Comparison of ENCODE assay signal across 28 mouse cellular contexts in the genomic region with DNA sequence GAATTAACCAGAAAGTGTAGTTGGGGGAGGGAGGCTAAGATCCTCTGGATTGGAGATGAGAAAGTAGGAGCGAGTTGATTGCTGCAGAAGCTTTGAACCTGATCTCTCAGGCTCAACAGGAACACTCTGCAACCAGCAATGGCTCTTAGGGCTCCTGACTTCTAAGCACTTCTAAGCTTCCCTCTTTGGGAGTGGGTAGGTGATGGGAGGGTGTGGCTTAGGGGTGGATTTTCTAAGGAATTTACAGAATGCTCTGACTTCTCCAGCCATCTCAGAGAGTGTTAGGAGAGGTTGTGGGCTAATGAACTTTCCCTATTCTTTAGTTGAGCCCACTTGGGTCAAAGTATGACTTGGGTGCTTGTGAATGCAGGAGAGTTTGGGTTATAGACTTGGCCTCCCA. TPM values are rescaled to one million over a fixed set of nuclear protein-coding genes. Genes with fewer than 3 reads are reported as not detected.
"Had no signal": no experiment of that assay in that cellular context is flagged by ENCODE, and none has a peak within 500 bp of the region (broad histone marks: within the 10 kb centered on the region; RNA-seq: fewer than 3 reads in every experiment).

No protein-coding gene starts in this region.

- H3K36me3 ChIP-seq: neural tube, embryonic 12.5 days; neural tube, embryonic 15.5 days had no signal

- H3K9me3 ChIP-seq: neural tube, embryonic 12.5 days; neural tube, embryonic 15.5 days had no signal

- DNase-seq: layer of hippocampus, adult 9-11 months; liver, postnatal 0 days; lung, postnatal 10 days; lung, postnatal 36 days; midbrain, embryonic 14.5 days; right cerebral cortex, adult 18-20 months; right cerebral cortex, postnatal 25 days; spleen, adult 18-20 months; thymus, adult 18-20 months; thymus, postnatal 36 days had no signal

- H3K27ac ChIP-seq: kidney, postnatal 0 days; layer of hippocampus, adult 2 months; liver, embryonic 14.5 days; neural tube, embryonic 12.5 days; neural tube, embryonic 15.5 days had no signal

- H3K9ac ChIP-seq: liver, embryonic 14.5 days; liver, postnatal 0 days; lung, embryonic 14.5 days; neural tube, embryonic 12.5 days; neural tube, embryonic 15.5 days had no signal

- H3K4me3 ChIP-seq: layer of hippocampus, adult 2 months; neural tube, embryonic 12.5 days; neural tube, embryonic 15.5 days had no signal

- H3K27me3 ChIP-seq: neural tube, embryonic 12.5 days; neural tube, embryonic 15.5 days had no signal

- H3K4me2 ChIP-seq: liver, embryonic 11.5 days; lung, embryonic 14.5 days; midbrain, embryonic 11.5 days; neural tube, embryonic 12.5 days; neural tube, embryonic 15.5 days had no signal

- ATAC-seq: liver, postnatal 0 days had no signal

RNA-seq across cellular contexts. Expression of a gene that starts 17.4 kb away (rescaled TPM):
- total RNA-seq: layer of hippocampus, adult 2 months; layer of hippocampus, postnatal 25 days; left cerebral cortex, adult 18-20 months; left cerebral cortex, postnatal 36 days; megakaryocyte-erythroid progenitor cell, adult 5-6 weeks had no signal
- polyA plus RNA-seq: kidney, adult 2 months; kidney, embryonic 14.5 days; kidney, postnatal 0 days; large intestine, adult 2 months; liver, embryonic 11.5 days; liver, embryonic 14.5 days; liver, postnatal 0 days; lung, embryonic 14.5 days; midbrain, embryonic 11.5 days; midbrain, embryonic 14.5 days; neural tube, embryonic 12.5 days; neural tube, embryonic 15.5 days; stomach, embryonic 16.5 days; testis, adult 2 months; urinary bladder, adult 2 months had no signal
